Mouse (Mus musculus) lung, postnatal 0 days (tissue): ENCODE measurements at regions not wholly inside any gene's neighbourhood (a gene's known extent, or its start where the extent isn't known, plus 50 kb on each side); places are given as distances from the start of the nearest gene placed in this dataset.

Experiments used
- CTCF ChIP-seq: IDR thresholded peaks from 2 replicates; pipeline ENCODE4 v1.5.1; 2016; ENCODE audit warnings: antibody characterized with exemption, mild to moderate bottlenecking
- EP300 ChIP-seq: IDR thresholded peaks from 2 replicates; pipeline ENCODE4 v1.6.1; 2016; ENCODE audit warnings: antibody characterized with exemption, mild to moderate bottlenecking, control low read depth

GRCm38 (mm10) chr8:8797521-8797920 lies 107.2 kb upstream of the Arglu1 start:
- TF ChIP-seq CTCF: no peak
- no peak for TF ChIP-seq EP300
